Mouse (Mus musculus) ES-CJ7 (cell line): Measurements from ENCODE around the gene Rbms3.
A peak's percentile ranks its signal among the peaks of the same experiment; 100 is the strongest.

Experiments used
- DNase-seq: peaks from one replicate; pipeline ENCODE4 v3.0.0; 2011; ENCODE audit warnings: low read depth, low spot score

Rbms3 gene

DNA sequence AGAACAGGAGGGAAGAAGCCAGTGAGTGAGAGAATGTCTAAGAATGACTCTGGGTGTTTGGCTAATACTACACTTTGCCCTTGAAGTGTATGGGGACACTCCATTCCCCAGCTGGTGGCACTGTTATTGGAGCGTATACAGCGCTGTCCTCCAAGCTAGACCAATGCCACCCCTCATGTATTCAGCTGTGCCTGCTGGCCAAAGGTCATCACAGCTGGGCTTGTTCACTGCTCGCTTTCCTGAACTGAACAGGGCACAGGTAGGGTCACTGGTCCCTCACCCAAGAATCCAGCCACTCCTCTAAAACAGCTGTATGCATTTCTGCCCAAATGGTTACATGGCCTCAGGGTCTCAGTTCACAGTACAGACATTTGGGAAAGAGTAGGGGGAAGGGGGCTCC lies 253.9 kb downstream of the Rbms3 start:
- DNase-seq, result no peak

DNA sequence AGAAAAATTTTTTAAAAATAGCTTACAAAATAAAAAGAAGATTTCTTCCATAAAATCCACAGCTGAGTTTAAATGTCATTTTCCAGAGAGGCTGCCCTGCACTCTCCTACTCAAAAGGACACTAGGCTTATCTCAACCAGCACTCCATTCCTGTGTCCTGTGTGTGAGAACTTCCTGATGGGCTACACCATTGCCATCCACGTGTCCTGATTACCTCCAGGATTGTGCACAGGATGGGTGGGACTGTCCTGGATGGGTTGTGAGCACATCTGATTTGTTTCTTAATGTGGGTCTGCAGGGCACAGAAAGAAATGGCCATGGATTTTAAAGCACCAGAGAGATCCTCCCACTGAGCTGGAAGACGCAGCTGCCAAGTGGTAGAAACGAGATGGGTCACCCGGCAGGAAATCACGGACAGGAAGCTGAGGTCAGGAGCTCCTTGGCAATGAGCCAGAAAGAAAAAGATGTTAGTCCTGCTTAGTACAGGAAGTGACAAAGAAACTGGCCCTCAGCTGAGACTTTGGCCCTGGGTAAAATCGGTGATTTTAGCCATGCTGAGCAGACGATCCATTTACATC lies 256.5 kb downstream of the Rbms3 start:
- DNase-seq, result no peak

DNA sequence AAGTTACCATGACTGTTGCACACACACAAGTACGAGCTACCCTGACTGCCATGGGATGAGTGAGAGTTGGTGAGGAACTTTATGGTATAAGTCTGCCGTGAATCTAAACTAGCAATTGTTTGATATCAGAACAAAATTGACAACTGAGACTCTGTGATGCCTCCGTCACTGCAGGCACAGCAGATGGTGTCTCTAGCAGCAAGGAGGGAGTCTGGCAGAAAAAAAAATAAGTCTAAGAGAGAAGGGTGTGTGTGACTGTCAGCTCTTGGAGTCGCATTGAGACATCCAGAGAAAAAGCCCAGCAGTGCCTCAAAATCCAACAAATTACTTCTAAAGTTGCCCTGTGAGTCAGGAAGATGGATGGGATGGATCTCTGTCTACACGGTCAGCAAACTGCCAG lies 257.7 kb downstream of the Rbms3 start:
- DNase-seq, result no peak

DNA sequence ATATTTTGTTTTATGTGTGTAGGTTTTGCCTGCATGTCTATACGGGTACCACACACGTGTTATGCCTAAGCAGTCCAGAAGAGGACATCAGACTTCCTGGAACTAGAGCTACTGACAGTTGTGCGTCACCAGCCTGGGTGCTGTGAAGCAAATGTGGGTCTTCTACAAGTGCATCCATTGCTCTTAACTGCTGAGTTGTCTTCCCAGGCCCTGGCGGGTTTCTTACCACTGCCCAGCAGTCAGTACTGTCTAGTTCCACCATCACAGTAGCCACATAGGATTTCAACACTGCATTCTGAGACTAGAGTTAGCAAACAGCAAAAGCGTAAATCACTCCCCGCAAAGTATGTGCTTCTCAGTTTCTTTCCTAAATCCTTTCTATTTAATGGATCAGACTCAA lies 259.6 kb downstream of the Rbms3 start:
- DNase-seq, result no peak

DNA sequence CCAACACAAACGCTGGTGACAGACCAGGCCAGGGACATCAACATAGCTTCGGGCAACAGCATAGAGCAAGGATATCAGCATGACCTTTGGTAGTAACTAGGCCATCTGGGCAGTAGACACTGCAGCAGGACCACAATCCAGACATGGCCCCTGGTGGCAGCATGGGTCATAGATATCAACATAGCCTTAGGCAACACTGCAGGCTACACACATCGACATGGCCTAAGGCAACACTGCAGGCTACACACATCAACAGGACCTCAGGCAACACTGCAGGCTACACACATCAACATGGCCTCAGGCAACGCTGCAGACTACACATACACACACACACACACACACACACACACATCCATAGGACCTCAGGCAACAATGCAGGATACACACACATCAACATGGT lies 261.7 kb downstream of the Rbms3 start:
- DNase-seq, result no peak

DNA sequence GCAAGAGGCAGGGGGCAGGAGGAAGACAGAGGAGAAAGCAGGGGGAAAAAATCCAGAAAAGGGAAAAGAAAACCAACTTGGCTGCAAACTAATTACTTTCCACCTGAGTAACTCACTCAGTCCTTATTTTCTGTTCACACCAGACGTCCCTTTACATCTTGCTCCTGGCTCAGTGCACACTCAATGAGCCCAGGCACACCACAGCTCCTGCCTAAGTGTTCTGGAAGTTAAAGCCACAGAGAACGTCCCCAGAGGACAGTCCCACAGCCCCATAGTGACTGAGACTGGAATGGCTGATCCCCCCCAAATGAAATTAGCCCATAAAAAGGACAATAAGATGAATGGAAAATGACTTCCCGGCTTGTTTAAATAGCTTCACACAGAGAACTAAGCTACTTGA lies 265.1 kb downstream of the Rbms3 start:
- no peak for DNase-seq

DNA sequence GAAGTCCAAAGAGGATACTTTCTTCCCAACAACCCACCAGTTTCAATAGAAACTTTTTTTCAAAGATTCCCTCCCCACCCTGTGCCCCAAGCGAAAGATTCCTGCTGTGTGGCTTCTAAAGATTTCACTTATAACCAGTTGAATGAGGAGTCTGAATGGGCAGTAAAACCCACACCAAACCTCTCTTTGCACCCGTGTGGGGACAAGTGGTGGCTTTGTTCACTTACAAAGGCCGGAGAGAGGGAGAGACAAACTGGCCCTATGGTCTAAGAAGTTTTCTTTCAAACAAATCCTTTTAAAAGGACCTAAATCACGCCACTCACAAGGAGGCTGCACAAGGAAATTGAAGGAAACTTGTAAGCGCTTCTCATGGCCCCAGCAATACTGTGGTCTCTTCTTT lies 268.3 kb downstream of the Rbms3 start:
- no peak for DNase-seq

DNA sequence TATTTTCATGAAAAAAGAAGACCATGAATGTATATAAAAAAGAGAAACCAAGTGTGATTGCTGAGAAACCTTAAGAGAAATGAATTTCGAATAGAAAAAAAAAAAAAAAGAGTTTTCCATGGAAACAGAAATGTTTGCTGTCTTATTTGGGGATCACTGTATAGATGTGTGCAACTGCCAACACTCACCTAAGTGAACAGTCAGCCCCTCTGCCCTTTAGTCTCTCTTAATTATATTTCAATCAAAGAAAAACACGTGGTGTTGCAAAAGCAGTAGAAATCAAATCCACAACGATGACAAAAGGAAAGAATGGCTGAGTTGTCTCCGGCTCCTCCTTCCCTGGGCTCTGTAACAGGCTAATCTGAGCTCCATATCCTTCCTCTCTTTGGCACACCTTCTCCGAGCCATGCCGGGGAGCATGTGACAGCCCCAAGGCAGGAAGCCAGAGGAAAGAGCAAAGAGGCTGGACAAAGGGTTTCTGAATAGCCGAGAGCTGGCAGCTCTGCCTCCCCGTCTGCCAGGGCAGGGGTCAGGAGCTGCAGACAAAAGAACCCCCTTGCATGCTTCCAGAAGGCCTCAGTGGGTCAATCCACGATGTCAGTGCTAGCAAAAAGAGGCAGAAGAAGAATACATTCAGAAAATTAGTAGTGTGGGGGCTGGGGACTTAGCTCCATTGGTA lies 272.8 kb downstream of the Rbms3 start:
- DNase-seq, result peak; percentile 23

DNA sequence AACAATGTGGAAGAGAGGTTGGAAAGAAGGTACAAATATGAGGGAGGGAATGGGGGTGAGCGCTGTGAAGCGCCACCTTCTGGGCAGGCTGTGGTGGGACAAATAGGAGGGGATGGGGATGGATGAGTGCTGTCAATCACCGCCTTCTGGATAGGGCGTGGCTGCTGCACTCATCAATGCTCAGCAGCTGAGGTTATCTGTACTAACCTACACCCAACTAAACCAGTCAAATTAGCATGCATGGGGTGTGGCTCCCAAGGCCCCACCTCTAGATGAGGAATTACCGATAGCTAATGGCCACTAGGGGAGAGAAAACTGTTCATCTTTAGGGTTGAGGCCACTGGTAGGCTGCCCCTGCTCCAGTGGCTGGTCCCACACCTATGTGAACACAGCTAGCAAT lies 274.2 kb downstream of the Rbms3 start:
- DNase-seq, result peak; percentile 78

DNA sequence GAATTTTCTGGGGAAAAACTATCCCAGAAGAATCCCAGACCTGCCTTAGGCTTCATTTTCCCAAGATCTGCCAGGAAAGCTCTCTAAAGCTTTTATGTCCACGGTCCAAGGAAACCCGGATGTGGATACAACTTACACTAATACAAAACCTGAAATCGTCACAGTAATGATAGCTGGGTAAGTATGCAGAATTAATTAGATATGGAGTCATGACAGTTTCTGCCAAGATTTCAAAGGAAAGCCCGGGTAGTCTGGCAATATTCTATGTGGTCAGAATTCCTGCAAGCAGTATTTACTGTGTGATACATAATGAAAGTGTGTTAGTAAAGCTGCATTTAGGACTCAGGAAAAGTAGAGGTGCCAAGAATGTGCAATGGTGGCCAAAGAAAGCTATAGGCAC lies 287.4 kb downstream of the Rbms3 start:
- DNase-seq, result no peak

DNA sequence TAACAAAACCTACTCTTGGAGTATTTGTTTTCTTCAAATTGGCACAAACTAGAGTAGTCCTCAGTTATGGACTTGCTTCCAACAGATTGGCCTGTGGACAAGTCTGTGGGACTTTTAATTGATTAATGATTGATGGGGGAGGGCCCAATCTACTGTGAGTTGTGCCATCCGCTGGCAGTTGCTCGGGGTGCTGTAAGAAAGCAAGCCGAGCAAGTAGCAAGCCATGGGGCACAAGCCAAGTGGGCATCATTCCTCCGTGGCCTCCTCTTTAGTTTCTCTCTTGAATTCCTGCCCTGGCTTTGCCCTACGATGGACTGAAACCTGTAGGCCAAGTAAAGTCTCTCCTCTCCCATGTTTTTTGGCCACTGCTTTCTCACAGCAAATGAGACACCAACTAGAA lies 299.0 kb downstream of the Rbms3 start:
- DNase-seq, result no peak

DNA sequence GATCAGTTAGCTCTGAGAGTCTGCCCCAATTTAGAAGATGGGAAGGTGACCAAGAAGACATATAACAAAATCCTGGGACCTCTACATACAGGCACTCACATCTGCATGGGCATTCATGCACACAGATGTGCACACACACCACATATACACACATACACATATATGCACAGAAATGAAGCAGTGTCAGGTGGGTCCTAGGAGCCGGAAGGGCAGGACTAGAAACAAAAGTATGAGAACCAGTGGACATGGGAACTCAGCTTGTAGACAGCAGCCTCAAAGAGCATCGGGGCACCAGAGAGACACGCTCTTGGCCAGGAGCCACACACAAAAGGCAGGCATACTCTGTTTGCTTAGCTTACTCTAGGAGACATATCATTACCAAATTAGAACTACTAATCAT lies 310.4 kb downstream of the Rbms3 start:
- no peak for DNase-seq

DNA sequence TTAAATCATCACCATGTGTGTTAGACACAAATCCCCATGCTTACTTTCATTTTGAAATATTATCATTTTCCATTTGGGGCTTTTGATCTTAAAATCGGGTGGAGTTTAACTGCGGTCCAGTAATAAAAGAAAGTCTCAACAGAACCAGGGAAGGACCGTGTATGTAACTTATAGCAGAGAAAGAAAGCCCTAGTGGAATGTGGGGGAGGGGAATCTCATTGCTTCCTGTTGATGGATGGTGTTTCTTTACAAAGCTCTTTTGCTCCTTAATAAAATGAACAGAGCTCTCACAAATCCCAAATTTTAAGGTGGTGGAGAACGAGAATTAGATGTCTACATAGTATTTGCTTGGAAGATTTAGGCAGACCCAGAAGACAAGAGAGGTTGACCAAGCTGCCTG lies 311.3 kb downstream of the Rbms3 start:
- no peak for DNase-seq

DNA sequence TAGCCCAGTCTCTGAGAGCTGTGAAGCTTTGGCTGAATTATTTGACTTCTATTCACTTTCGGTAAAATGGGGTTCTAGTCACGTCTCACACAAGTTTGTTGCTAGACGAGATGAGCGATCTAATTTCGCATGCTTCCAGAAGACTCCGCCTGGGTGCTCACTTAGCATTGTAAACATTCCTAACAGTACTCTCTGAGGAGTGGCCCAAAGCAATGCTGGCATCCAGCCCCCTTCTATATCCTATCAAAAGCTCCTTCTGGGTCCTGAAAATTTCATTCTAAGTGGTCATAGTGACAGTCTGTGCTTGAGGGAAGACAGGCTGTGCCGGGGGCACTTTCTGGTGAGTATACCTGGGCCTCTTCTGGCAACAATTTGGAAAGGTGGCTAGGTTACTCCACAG lies 312.5 kb downstream of the Rbms3 start:
- peak; percentile 31 for DNase-seq

DNA sequence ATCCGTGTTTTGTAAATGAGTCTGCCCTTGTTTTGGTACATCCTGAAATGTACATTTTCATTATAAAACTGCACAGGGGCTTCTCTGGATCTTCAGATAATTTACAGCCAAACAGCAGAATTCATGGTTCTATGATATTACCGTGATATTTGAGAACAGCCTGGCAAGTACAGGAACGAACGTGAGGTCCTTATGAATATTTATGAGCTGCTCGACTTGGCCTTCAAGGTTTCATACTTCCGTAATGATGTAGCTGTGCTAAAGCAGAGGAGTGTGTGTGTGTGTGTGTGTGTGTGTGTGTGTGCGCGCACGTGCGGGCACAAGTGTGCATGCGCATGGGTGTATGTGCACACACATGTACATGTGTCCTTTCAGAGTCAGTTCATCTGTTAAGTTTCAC lies 316.1 kb downstream of the Rbms3 start:
- no peak for DNase-seq

DNA sequence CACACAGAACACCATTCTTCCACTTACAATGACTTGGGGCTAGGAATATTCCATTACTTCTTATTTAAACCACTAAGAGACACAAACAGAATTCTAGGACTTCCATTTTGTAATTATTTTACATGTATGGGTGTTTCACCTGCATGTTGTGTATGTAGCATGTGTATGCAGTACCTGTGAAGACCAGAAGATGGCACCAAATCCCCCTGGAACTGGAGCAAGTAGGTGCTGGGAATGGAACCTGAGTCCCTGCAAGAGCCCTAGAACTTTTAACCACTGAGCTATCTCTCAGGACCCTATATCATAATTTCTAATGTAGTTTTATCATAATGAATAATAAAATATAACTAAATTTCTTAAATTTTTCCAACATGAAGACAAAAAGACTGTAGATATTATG lies 319.9 kb downstream of the Rbms3 start:
- DNase-seq, result peak; percentile 58

DNA sequence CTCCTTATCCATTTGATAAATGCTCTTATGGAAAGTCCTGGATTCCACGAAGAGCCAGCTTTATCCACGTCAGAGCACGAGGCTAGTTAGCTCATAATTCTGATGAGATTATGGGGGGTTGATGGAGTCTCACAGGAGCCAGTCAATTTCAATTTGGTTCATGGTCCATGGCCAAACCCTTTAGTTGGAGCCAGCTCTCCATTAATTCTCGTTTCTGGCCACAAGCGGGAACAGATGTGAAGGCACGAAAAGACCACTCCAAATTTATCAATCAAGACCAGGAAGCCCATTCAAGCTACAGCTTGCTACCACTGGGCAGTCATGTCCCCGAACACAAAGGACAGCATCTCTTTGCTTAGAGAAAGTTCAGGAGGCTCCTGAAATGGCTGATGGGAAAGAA lies 330.7 kb downstream of the Rbms3 start:
- DNase-seq, result no peak

DNA sequence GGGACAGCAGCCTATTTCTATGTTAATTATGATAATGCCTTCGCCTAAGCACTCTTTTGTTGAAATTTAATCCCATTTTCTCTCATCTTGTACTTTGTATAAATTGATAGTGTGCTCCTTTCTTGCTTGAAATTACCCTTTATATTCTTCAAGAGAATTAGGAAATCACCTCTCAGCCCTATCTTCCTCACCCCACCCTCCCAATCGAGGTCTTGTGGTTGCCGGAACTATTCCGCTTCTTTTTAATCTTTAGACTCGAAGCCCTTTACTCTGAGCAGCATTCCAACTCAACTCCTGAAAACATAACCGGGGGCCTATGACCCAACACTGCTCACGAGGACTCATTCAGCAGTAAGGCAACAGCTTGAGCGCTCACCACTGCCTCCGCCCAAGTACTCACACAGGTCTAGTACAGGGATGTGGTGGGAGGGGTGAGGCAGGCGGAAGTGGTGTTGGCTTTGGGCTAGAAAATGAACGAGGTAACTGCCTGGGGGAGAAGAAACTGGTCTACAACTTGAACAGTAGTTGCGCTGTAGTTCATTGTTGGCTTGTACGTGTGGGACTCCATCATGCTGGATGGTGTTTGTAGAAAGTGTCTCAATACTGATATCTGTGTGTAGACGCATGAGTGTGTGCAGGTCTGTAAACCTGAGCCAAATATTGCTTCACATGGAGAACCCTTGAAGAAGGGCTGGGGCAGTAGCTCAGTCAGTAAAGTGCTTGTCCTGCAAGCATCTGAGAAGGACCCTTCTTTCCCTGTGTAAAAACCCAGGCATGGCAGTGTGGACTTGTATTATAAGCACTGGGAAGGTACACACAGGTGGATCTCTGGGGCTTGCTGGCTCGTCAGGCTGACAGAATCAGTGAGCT lies 331.8 kb downstream of the Rbms3 start:
- DNase-seq, result peak; percentile 92

DNA sequence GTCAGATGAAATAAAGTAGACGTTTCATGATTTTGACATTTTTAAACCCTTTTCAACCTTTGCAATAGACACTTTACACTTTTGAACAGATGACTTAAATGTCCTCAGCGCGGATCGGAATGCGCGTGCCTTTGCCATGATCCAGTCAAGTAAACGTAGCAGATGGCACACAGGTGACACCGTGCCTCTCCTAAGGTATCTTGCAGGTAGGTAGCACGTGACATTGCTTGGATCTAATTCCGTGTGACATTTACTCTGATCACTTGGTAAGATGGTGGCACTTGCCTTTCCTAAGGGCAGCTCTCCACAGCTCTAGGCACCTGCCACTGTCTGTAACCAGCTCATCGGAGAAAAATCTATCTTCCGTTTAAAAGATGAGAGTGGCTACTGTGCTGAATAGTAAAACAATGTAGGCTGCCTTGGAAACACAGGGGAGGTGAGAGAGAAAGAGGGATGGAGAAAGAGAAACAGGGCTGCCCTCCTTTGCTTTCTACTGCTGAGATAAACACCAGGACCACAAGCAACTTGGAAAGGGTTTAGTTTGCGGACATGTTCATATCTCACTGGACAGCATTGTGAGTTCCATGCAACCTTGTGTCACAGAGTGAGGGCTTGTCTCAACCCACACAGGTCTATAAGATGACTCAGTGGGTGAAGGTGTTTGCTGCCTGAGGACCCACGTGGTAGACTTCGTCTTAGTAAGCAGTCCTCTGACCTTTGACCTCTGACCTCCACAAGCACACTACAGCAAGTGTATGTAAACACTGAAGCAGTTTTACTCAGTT lies 338.5 kb downstream of the Rbms3 start:
- DNase-seq, result peak; percentile 48

DNA sequence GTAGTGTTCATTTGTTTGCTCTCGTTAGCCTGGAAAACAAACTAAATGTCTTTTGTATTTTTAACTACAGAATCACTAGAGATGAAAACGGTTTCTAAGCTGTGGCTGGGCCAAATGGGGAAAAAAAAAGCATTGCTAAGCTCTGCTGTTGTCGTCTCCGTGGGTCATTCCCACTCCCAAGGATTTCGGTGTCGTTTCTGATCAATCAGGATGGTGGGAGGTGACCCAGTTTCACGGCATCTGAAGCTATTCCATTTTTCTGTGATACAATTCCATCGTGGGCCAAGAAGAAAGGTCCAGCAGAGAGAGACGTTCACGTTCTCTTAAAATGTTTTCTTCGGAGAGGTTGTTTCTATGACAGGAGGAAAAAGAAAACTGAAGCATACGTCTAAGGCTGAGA lies 354.9 kb downstream of the Rbms3 start:
- no peak for DNase-seq

DNA sequence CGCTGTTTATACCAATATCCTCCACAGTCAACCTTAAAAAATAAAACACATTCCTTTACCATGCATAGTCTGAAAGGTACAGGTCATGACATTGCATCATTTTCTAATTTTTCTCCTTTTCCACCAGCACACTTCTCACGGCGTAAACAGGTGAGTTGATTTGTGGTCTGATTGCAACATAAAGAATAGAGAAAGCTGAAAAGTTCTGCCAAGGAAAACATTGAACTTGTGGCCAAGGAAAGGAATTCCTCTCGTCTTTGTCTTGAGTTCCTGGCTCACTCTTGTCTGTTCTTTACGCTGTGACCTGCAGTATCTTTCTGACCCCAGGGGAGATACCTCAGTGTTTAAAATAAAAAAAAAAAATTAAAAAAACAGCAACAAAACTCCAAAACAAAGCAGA lies 370.1 kb downstream of the Rbms3 start:
- DNase-seq, result no peak

DNA sequence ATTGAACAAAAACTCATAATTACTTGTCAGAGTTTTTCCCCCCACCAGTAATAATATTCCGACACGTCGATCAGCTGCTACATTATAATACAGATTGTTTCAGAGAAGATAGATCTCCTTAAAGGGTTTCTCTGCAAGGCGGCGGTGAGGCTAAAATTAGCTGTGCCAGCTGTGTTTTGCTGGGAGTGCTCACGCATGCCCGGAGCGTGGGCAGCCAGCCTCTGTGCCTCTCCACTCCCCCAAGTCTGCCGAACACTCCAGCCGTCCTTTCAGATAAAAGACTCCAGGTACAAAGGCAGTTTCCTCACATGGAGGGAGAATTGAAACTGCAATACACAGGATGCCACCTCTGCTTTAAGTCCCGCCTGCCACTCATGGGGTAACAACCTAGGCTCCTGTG lies 376.4 kb downstream of the Rbms3 start:
- DNase-seq, result no peak
